Mouse (Mus musculus): ENCODE data around the gene Msmb. TPM values are rescaled to one million over a fixed set of nuclear protein-coding genes. Genes with fewer than 3 reads are reported as not detected.
"Not testable (repeated sequence)": the region's sequence is repeated elsewhere in the genome, so short reads cannot be mapped to it uniquely, and the experiment has no call there.

Msmb gene
- polyA plus RNA-seq, 1 experiment from 2014 or later = not detected

DNA sequence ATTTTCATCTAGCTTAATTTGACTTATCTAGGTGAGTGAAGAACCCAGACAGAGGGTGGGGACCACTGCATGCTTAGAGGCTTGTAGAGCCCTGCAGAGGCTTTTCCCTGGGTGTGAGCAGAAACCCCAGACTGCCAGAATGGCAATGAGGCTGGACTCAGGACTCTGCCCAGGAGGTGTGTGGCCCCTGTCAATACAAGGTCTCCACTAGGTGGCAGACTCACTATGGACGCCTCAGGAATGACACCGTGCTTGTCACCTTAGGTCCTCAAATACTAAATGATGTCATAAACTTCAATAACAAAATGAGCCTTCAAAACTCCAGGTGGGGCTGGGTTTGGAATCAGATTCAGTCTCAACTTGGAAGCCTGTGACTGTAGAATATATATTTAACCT, 19.9 kb upstream of the Msmb start:
- no peaks in the 10 kb centered on the region for H3K9me3 ChIP-seq (replicated peaks)
- no peak overlapping the region for H3K9ac ChIP-seq
- 45% methylated on average over 2 of the region's 2 CpGs for WGBS
- H3K4me3 ChIP-seq = no peak overlapping the region
- no peaks in the 10 kb centered on the region for H3K27me3 ChIP-seq
- H3K36me3 ChIP-seq (ENCODE audit: poor library complexity, severe bottlenecking) = no peaks in the 10 kb centered on the region
- H3K4me1 ChIP-seq = no peaks in the 10 kb centered on the region
- no peak overlapping the region for H3K4me2 ChIP-seq
- H3K27ac ChIP-seq = no peak overlapping the region
- no peak for ATAC-seq

DNA sequence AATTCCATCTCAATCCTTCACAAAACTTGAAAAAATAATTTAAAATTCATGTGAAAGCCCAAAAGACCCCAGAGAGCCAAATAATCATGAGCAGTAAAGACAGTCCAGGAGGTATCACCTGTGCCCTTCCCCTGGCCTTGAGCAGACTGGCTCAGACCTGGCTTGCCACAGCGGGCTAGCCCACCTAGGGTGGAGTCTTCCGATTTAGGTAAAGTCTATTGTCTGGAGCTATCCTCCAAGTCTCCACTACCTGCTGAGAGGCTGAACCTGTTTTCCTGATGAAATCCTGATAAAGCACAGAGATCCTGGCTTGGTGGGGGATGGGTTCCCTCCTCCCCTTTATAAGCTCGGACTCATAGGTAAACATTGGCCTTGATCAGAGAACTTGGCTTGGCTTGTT, 17.6 kb upstream of the Msmb start:
- no peak for ATAC-seq
- no peak overlapping the region for H3K27ac ChIP-seq
- no peak overlapping the region for H3K9ac ChIP-seq
- H3K4me1 ChIP-seq = no peaks in the 10 kb centered on the region
- no peak overlapping the region for H3K4me2 ChIP-seq
- H3K9me3 ChIP-seq (replicated peaks) = no peaks in the 10 kb centered on the region
- no peaks in the 10 kb centered on the region for H3K27me3 ChIP-seq
- 50% methylated on average over 3 of the region's 3 CpGs for WGBS
- no peaks in the 10 kb centered on the region for H3K36me3 ChIP-seq (ENCODE audit: poor library complexity, severe bottlenecking)
- no peak overlapping the region for H3K4me3 ChIP-seq

DNA sequence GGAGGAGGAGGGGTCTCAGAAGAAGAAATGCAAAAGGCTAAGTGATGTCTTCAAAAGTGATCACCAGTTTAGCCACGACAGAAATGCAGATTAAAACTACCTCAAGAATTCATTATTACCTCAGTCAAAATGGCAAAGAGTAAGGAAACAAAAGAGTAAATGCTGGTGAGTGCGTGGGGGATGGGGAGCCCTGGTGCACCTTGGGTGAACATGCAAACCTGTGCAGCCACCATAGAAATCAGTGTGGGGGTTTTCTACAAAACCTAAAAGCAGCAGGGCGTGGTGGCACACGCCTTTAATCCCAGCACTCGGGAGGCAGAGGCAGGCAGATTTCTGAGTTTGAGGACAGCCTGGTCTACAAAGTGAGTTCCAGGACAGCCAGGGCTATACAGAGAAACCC, 16.6 kb upstream of the Msmb start:
- 87% methylated on average over 5 of the region's 5 CpGs for WGBS
- not testable (repeated sequence) for H3K9ac ChIP-seq; H3K27me3 ChIP-seq; ATAC-seq; H3K27ac ChIP-seq; H3K4me1 ChIP-seq; H3K9me3 ChIP-seq (replicated peaks); H3K4me2 ChIP-seq; H3K36me3 ChIP-seq (ENCODE audit: poor library complexity, severe bottlenecking); H3K4me3 ChIP-seq

DNA sequence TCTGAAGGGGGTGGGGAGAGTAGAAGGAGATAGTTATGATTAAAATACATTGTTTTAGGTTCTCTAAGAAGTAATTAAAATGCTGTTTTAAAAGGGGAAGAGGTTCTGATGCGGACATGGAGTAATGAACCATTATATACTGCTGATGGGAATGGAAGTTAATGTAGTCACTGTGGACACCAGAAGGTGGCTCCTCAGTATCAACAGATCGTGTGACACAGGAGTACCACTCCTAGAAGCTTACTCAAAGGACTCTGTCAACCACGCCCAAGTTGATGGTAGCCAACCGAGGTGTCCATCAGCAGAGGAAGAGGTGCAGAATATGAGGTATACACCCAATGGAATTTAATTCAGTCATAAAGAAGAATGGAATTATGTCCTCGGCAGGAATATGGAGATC, 13.4 kb upstream of the Msmb start:
- Histone ChIP-seq H3K9ac (no peak overlapping the region), H3K4me2 (no peak overlapping the region), H3K36me3 (ENCODE audit: poor library complexity, severe bottlenecking) (no peaks in the 10 kb centered on the region), H3K4me1 (no peaks in the 10 kb centered on the region), H3K9me3 (replicated peaks) (no peaks in the 10 kb centered on the region), H3K27ac (no peak overlapping the region), H3K27me3 (no peaks in the 10 kb centered on the region), H3K4me3 (no peak overlapping the region)
- 82% methylated on average over 5 of the region's 5 CpGs for WGBS
- ATAC-seq = no peak

DNA sequence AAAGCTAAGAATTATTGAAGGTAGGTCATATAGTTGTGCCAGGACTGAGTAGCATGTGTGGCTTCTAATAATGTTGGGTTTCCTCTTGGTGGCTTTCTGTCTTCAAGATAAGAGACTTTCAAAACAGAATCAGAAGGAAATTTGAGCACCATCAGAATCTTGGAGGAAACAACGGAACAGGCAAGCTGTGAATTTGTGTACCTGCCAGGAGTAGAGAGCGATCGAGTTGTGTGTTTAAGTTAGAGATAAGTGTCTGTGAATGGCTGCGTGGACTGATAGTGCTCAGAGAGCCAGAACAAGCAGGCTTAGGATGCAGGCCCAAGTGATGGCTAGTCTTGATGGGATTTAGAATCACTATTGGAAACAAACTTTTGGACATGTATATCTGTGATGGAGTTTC, 10.0 kb upstream of the Msmb start:
- Histone ChIP-seq H3K4me1 (no peaks in the 10 kb centered on the region), H3K9me3 (replicated peaks) (no peaks in the 10 kb centered on the region), H3K4me2 (no peak overlapping the region), H3K4me3 (no peak overlapping the region), H3K9ac (no peak overlapping the region), H3K27ac (no peak overlapping the region), H3K27me3 (no peaks in the 10 kb centered on the region; the same call in 1 of the 2 replicates), H3K36me3 (ENCODE audit: poor library complexity, severe bottlenecking) (no peaks in the 10 kb centered on the region)
- ATAC-seq = no peak
- 90% methylated on average over 4 of the region's 4 CpGs for WGBS

DNA sequence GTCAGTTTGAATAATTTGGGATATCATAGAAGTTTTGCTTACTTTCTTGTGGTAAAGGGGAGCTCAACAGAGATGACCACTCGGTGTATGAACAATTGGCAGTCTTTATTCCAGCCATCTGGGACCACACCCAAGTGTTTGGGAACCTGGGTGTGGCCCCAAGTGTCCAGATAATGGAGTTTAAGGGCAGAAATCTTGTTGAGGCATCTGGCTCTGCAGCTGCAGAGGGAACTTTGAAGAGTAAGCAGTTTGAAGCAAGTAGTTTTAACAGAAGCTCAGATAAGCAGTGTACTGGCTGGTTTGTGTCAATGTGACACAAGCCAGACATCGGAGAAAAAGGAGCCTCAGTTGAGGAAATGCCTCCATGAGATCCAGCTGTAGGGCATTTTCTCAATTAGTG, 7.5 kb upstream of the Msmb start:
- no peaks in the 10 kb centered on the region for H3K36me3 ChIP-seq (ENCODE audit: poor library complexity, severe bottlenecking)
- H3K9me3 ChIP-seq (replicated peaks) = no peaks in the 10 kb centered on the region
- no peak overlapping the region for H3K4me3 ChIP-seq
- no peak overlapping the region for H3K4me2 ChIP-seq
- no peaks in the 10 kb centered on the region for H3K4me1 ChIP-seq
- ATAC-seq = no peak
- H3K27me3 ChIP-seq = no peaks in the 10 kb centered on the region; the same call in 1 of the 2 replicates
- H3K27ac ChIP-seq = no peak overlapping the region
- H3K9ac ChIP-seq = no peak overlapping the region
- 80% methylated on average over 2 of the region's 2 CpGs for WGBS

DNA sequence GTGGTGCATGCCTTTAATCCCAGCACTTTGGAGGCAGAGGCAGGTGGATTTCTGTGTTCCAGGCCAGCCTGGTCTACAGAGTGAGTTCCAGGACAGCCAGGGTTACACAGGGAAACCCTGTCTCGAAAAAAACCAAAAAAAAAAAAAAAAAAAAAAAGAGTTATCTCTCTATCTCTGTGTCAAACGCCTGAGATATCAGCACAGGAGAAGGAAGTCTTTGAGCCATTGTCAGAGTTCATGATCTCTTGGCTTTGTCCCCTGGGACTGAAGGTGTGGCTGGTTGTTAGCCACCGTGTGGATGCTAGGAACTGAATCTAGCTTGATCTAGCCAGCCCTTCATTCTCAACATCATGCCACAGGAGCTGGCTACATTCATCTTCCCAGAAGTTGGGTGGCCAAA, 5.4 kb upstream of the Msmb start:
- not testable (repeated sequence) for H3K27ac ChIP-seq; H3K9me3 ChIP-seq (replicated peaks); H3K4me1 ChIP-seq; H3K27me3 ChIP-seq; H3K4me2 ChIP-seq; H3K4me3 ChIP-seq; ATAC-seq; H3K36me3 ChIP-seq (ENCODE audit: poor library complexity, severe bottlenecking); H3K9ac ChIP-seq
- WGBS = 66% methylated on average over 3 of the region's 3 CpGs

DNA sequence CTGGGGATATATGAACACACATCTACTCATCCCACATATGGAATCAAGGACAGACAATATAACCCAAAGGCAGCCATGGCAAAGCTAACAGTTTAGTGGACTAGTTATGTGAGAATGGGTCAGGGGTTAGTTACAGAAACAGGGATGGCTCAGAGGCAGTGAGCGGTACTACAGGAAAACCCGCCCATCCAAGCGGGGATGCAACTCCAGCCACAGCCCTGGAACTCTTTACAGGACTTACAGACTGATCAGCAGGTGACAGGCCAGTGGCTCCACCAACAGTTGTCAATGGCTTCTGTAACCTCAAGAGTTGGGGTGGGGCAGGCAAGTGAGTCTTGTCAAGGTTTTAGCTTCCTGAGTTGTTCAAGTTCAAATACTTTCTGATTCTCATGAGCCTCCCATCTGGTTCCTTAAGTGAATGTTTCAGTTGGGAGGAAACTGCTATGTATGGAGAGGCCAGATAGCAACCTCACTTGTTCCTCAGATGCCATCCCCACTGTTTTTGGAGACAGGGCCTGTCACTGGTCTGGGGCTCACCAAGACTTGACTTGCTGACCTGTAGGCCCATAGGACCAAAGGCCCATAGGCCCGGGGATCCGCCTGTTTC, 1.4 kb upstream of the Msmb start:
- ATAC-seq = no peak
- WGBS = 77% methylated on average over 5 of the region's 5 CpGs
- H3K4me1 ChIP-seq = no peaks in the 10 kb centered on the region
- no peaks in the 10 kb centered on the region for H3K36me3 ChIP-seq (ENCODE audit: poor library complexity, severe bottlenecking)
- no peak overlapping the region for H3K9ac ChIP-seq
- H3K27me3 ChIP-seq = no peaks in the 10 kb centered on the region
- no peak overlapping the region for H3K4me3 ChIP-seq
- H3K4me2 ChIP-seq = no peak overlapping the region
- H3K27ac ChIP-seq = no peak overlapping the region
- H3K9me3 ChIP-seq (replicated peaks) = no peaks in the 10 kb centered on the region

DNA sequence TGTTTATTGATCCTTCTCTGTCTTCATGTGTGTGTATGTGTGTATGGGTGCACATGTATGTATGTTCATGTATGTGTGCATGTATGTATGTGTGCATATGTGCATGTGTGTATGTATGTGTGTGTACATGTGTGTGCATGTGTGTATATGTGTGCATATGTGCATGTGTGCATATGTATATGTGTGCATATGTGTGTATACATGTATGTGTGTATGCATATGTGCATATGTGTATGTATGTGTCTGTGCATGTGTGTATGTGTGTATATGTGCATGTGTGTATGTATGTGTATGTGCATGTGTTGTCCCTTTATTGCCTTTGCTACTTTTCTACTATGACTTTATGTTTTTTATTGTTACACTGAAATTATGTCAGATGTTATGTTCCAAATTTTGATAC, 2.9 kb downstream of the Msmb start:
- Histone ChIP-seq H3K27ac (no peak overlapping the region), H3K4me3 (no peak overlapping the region), H3K4me2 (no peak overlapping the region), H3K9ac (no peak overlapping the region), H3K4me1 (no peaks in the 10 kb centered on the region), H3K9me3 (replicated peaks) (peaks cover 6% of the 10 kb centered on the region), H3K27me3 (no peaks in the 10 kb centered on the region), H3K36me3 (ENCODE audit: poor library complexity, severe bottlenecking) (no peaks in the 10 kb centered on the region)
- no peak for ATAC-seq

DNA sequence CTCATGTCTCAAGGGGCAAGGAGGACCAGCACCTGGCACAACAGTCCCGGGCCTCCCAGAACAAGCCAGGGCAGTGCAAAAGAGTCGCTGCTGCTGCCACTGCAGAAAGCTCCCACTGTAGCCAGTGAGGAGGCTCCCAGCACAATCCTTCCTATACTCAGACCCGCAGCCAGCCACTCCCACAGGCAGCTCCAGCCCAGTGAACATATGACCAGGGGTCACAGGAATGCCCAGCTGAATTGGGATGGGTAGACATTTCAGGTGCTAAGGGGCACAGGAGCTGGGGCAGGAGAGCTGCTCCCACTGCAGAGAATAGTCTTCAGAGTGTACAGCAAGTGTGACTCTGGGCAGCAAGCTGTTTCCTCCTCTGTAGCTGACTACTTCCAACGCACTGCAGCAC, 3.6 kb downstream of the Msmb start:
- no peak for ATAC-seq
- no peaks in the 10 kb centered on the region for H3K4me1 ChIP-seq
- H3K9me3 ChIP-seq (replicated peaks) = peaks cover 6% of the 10 kb centered on the region
- WGBS = 87% methylated on average over 4 of the region's 4 CpGs
- H3K4me2 ChIP-seq = no peak overlapping the region
- H3K36me3 ChIP-seq (ENCODE audit: poor library complexity, severe bottlenecking) = no peaks in the 10 kb centered on the region
- H3K9ac ChIP-seq = no peak overlapping the region
- no peak overlapping the region for H3K27ac ChIP-seq
- H3K27me3 ChIP-seq = no peaks in the 10 kb centered on the region
- H3K4me3 ChIP-seq = no peak overlapping the region

DNA sequence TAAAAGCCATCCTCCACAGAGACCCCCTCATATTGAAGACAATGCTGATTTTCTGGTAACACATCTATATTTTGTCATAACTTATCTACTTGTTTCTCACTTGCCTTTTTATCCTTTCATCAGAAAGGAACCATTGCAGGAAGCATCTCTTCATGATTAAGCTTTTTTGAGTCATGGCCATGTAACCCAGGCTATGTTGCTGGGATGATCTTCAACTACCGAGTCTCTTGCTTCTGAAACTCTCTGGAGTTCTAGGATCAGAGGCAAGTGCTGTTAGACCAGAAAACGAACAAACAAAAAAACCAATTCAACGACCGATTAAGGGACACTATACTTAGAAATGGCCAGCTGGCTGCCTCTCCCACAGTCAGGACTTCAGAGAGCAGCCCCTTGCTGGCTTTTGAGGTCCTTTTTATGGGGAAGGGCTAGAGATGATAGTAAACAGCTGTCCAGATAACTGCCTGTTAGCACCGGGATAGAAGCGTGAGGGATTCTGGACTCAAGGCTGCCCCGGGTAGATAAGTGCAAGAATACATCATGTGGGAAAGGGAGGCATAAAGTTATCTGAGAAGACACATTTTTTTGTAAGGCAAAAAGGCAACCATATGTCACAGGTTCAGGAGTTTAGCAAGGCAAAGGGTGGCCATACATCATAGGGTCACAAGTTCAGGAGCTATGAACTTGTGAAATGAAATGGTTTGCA, 4.1 kb downstream of the Msmb start:
- H3K4me2 ChIP-seq = no peak overlapping the region
- no peak overlapping the region for H3K27ac ChIP-seq
- no peaks in the 10 kb centered on the region for H3K4me1 ChIP-seq
- no peaks in the 10 kb centered on the region for H3K27me3 ChIP-seq
- H3K36me3 ChIP-seq (ENCODE audit: poor library complexity, severe bottlenecking) = no peaks in the 10 kb centered on the region
- H3K4me3 ChIP-seq = no peak overlapping the region
- WGBS = 86% methylated on average over 7 of the region's 7 CpGs
- H3K9me3 ChIP-seq (replicated peaks) = peaks cover 6% of the 10 kb centered on the region
- no peak for ATAC-seq
- no peak overlapping the region for H3K9ac ChIP-seq

DNA sequence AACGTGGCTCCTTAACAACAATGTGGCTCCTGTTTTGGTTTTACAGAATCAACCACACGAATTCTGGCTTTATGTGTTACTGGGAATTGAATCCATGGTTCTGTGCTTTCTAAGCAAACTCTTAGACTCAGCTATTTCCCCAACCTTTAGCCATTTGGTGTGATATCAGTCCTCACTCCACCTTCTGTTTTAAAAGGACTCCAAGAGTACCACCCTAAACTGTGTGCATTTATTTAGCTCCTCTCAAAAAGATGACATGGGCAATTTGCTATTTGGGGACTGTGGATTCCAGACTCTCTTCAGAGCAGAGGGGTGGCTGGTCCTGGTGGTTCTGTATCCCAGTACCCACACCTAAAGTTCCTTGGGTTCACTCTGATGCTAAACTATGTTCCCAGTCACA, 4.8 kb downstream of the Msmb start:
- Histone ChIP-seq H3K36me3 (ENCODE audit: poor library complexity, severe bottlenecking) (no peaks in the 10 kb centered on the region), H3K4me3 (no peak overlapping the region), H3K4me2 (no peak overlapping the region), H3K27ac (no peak overlapping the region), H3K27me3 (no peaks in the 10 kb centered on the region), H3K9me3 (replicated peaks) (peaks cover 6% of the 10 kb centered on the region), H3K4me1 (no peaks in the 10 kb centered on the region), H3K9ac (no peak overlapping the region)
- no peak for ATAC-seq
- 80% methylated on average over 2 of the region's 2 CpGs for WGBS

DNA sequence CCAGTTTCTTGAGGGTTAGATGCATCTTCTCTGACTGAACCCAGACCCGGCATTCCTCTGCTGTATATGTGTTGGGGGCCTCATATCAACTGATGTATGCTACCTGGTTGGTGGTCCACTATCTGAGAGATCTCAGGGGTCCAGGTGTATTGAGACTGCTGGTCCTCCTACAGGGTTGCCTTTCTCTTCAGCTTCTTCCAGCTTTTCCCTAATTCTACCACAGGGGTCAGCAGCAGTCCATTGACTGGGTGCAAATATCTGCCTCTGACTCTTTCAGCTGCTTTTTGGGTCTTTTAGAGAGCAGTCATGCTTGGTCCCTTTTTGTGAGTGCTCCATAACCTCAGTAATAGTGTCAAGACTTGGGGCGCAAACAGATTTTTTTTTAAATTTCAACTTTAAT, 9.0 kb downstream of the Msmb start:
- H3K4me3 ChIP-seq = no peak overlapping the region
- no peaks in the 10 kb centered on the region for H3K4me1 ChIP-seq
- no peaks in the 10 kb centered on the region for H3K27me3 ChIP-seq
- WGBS = 91% methylated on average over 2 of the region's 2 CpGs
- H3K27ac ChIP-seq = no peak overlapping the region
- H3K36me3 ChIP-seq (ENCODE audit: poor library complexity, severe bottlenecking) = no peaks in the 10 kb centered on the region
- H3K9ac ChIP-seq = no peak overlapping the region
- H3K4me2 ChIP-seq = no peak overlapping the region
- ATAC-seq = no peak
- H3K9me3 ChIP-seq (replicated peaks) = peaks cover 6% of the 10 kb centered on the region

Data from forebrain, embryonic 13.5 days (tissue).